Mouse (Mus musculus): ENCODE measurements around the gene Ptch2.

- TF ChIP-seq CTCF (IDR thresholded peaks at IDR 0.05; ENCODE audit: low read depth), result no peak
- no peak for TF ChIP-seq EP300 (IDR thresholded peaks at IDR 0.05; ENCODE audit: low read depth)
These were observed 27.8 kb upstream of the Ptch2 start for GRCm38 (mm10) chr4:117068035-117068434.

Data from liver, embryonic 14.5 days (tissue).